27 mouse cellular contexts compared by ENCODE assay signal in the genomic region with DNA sequence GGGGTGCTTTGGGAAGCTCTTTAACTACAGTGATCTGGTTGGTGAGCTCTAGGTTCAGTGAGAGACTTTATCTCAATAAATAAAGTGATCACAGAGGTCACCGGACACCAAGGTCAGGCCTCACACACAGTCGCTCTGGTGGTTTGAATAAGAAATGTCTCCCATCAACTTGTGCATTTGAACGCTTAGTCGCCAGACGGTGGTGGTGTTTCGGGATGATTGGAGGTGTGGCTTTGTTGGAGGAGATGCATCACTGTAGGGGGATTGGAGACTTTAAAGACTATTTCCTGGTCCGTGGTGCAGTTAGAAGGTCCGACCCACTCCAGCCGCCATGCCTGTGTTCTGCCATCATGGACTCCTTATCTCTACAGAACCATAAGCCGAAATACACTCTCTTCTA.
A peak's percentile ranks its signal among the peaks of the same experiment; 100 is the strongest.
DNase-seq lines count a peak whose midpoint lies in the region; ATAC-seq and TF ChIP-seq lines count a peak whose summit lies in the region.
"Had no signal": no experiment of that assay in that cellular context is flagged by ENCODE, and none has a peak within 500 bp of the region (broad histone marks: within the 10 kb centered on the region; RNA-seq: fewer than 3 reads in every experiment).

No protein-coding gene starts in this region.

- peaks cover 64% of the 10 kb centered on the region for H3K4me1 ChIP-seq in E14TG2a.4 (replicated peaks; ENCODE audit: low read depth, low read length)
- no peaks in the 10 kb centered on the region for H3K4me1 ChIP-seq in forebrain, embryonic 15.5 days
- no peaks in the 10 kb centered on the region for H3K4me1 ChIP-seq in heart, embryonic 11.5 days (ENCODE audit: control insufficient read depth, insufficient read depth, low read length)
- H3K4me1 ChIP-seq: embryonic facial prominence, embryonic 13.5 days; embryonic facial prominence, embryonic 15.5 days; forebrain, embryonic 10.5 days; forebrain, embryonic 12.5 days had no signal

- 0 out of 2 replicates have a peak overlapping the region, but pooled peaks have one; percentile 32 for H3K4me3 ChIP-seq in E14TG2a.4 (replicated peaks; ENCODE audit: low read length)
- H3K4me3 ChIP-seq in forebrain, embryonic 15.5 days: no peak overlapping the region
- no peak overlapping the region for H3K4me3 ChIP-seq in heart, embryonic 11.5 days (ENCODE audit: low read depth, low read length)
- H3K4me3 ChIP-seq: embryonic facial prominence, embryonic 13.5 days; embryonic facial prominence, embryonic 15.5 days; erythroblast, embryonic 14.5 days; forebrain, embryonic 10.5 days; forebrain, embryonic 12.5 days had no signal

- no peak for ATAC-seq in forebrain, embryonic 15.5 days (replicated peaks)
- ATAC-seq in heart, embryonic 11.5 days (replicated peaks; ENCODE audit: insufficient number of reproducible peaks, low FRiP score, low TSS enrichment): no peak
- ATAC-seq: CD4-positive, CD25-positive, alpha-beta regulatory T cell, adult 4 months; forebrain, embryonic 14.5 days; forebrain, postnatal 0 days; Patski had no signal

- no peak overlapping the region for H3K4me2 ChIP-seq in forebrain, embryonic 15.5 days (replicated peaks)
- no peak overlapping the region for H3K4me2 ChIP-seq in heart, embryonic 11.5 days
- H3K4me2 ChIP-seq: embryonic facial prominence, embryonic 13.5 days; embryonic facial prominence, embryonic 15.5 days; forebrain, embryonic 12.5 days had no signal

- DNase-seq in ES-CJ7 (ENCODE audit: low read depth, low spot score): peak; percentile 98
- peak; percentile 97 for DNase-seq in R1 (ENCODE audit: low read depth, low spot score)
- peak; percentile 96 for DNase-seq in ZHBTc4 (ENCODE audit: low read depth, low spot score)
- no peak for DNase-seq in ovary, postnatal 14 days (ENCODE audit: low spot score)
- DNase-seq: adrenal gland, adult 2 months; adrenal gland, postnatal 10 days; adrenal gland, postnatal 25 days; B cell, adult 2 months; cerebellum, adult 11 months; cerebellum, adult 18-20 months; cerebellum, adult 8-10 months; cerebellum, adult 9-11 months; cerebellum, postnatal 14 days; forebrain, postnatal 0 days had no signal

- H3K9ac ChIP-seq in forebrain, embryonic 15.5 days (replicated peaks): no peak overlapping the region
- no peak overlapping the region for H3K9ac ChIP-seq in heart, embryonic 11.5 days (ENCODE audit: low read depth, low read length)
- H3K9ac ChIP-seq: embryonic facial prominence, embryonic 13.5 days; embryonic facial prominence, embryonic 15.5 days; forebrain, embryonic 12.5 days; forebrain, postnatal 0 days had no signal

- no peaks in the 10 kb centered on the region for H3K9me3 ChIP-seq in E14TG2a.4 (ENCODE audit: low read length)
- H3K9me3 ChIP-seq in forebrain, embryonic 15.5 days: no peaks in the 10 kb centered on the region
- H3K9me3 ChIP-seq in heart, embryonic 11.5 days (replicated peaks; ENCODE audit: control insufficient read depth, low read length): no peaks in the 10 kb centered on the region
- H3K9me3 ChIP-seq: embryonic facial prominence, embryonic 13.5 days; embryonic facial prominence, embryonic 15.5 days; forebrain, embryonic 10.5 days; forebrain, embryonic 12.5 days had no signal

- H3K36me3 ChIP-seq in E14TG2a.4 (ENCODE audit: insufficient read depth, low read length): no peaks in the 10 kb centered on the region
- H3K36me3 ChIP-seq in forebrain, embryonic 15.5 days: no peaks in the 10 kb centered on the region
- H3K36me3 ChIP-seq in heart, embryonic 11.5 days (ENCODE audit: control insufficient read depth, insufficient read depth, low read length): no peaks in the 10 kb centered on the region
- H3K36me3 ChIP-seq: embryonic facial prominence, embryonic 13.5 days; embryonic facial prominence, embryonic 15.5 days; forebrain, embryonic 10.5 days; forebrain, embryonic 12.5 days; G1E had no signal

- 96% methylated on average over 10 of the region's 10 CpGs for WGBS in forebrain, embryonic 15.5 days
- WGBS in heart, embryonic 11.5 days (ENCODE audit: insufficient replicate concordance): 79% methylated on average over 10 of the region's 10 CpGs

- no peak for TF ChIP-seq CTCF in E14TG2a.4 (conservative IDR thresholded peaks at IDR 0.05; ENCODE audit: low read length)

- H3K27ac ChIP-seq in forebrain, embryonic 15.5 days (replicated peaks): no peak overlapping the region
- H3K27ac ChIP-seq in heart, embryonic 11.5 days (ENCODE audit: low read depth, low read length): no peak overlapping the region
- H3K27ac ChIP-seq: embryonic facial prominence, embryonic 13.5 days; embryonic facial prominence, embryonic 15.5 days; forebrain, embryonic 10.5 days; forebrain, embryonic 12.5 days had no signal

- H3K27me3 ChIP-seq in E14TG2a.4 (ENCODE audit: insufficient read depth, low read length): no peaks in the 10 kb centered on the region
- H3K27me3 ChIP-seq in forebrain, embryonic 15.5 days: no peaks in the 10 kb centered on the region
- no peaks in the 10 kb centered on the region for H3K27me3 ChIP-seq in heart, embryonic 11.5 days (ENCODE audit: control insufficient read depth, insufficient read depth, low read length)
- H3K27me3 ChIP-seq: CH12.LX; embryonic facial prominence, embryonic 13.5 days; embryonic facial prominence, embryonic 15.5 days; forebrain, embryonic 12.5 days; Patski had no signal
